ENCODE assay signal across 20 mouse cellular contexts in the genomic region with DNA sequence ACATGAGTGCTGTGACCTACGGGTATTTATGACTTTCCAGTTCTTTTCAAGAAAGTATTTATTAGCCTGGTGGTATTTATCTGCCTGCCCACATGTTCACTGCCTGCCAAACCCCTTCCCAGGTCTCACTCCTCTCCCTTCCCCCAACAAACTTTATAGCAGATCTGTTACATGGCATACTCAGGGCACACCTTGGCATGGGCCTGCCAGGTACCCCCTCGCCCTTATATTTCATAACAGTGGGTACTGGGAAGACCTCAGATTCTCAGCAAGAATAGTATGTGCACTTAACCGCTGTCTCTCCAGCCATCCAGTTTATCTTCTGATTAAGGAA. TPM values are rescaled to one million over a fixed set of nuclear protein-coding genes. Genes with fewer than 3 reads are reported as not detected.
"Had no signal": no experiment of that assay in that cellular context is flagged by ENCODE, and none has a peak within 500 bp of the region (broad histone marks: within the 10 kb centered on the region; RNA-seq: fewer than 3 reads in every experiment).

No protein-coding gene starts in this region.

- H3K4me2 ChIP-seq: lung, embryonic 14.5 days; midbrain, embryonic 12.5 days; neural tube, embryonic 13.5 days; neural tube, embryonic 15.5 days had no signal

- H3K9me3 ChIP-seq: midbrain, embryonic 10.5 days; midbrain, embryonic 12.5 days; neural tube, embryonic 13.5 days; neural tube, embryonic 15.5 days had no signal

- H3K4me3 ChIP-seq: midbrain, embryonic 10.5 days; midbrain, embryonic 12.5 days; myocyte; neural tube, embryonic 13.5 days; neural tube, embryonic 15.5 days had no signal

- H3K9ac ChIP-seq: lung, embryonic 14.5 days; midbrain, embryonic 12.5 days; neural tube, embryonic 13.5 days; neural tube, embryonic 15.5 days had no signal

- DNase-seq: lung, adult 18-20 months; lung, embryonic 14.5 days; lung, postnatal 10 days; lung, postnatal 4 days; midbrain, embryonic 14.5 days; retina, postnatal 1 day; right cerebral cortex, adult 18-20 months; right cerebral cortex, postnatal 25 days; right cerebral cortex, postnatal 4 days; spleen, adult 18-20 months; thymus, adult 18-20 months; thymus, postnatal 14 days; thymus, postnatal 36 days had no signal

- H3K4me1 ChIP-seq: midbrain, embryonic 10.5 days; midbrain, embryonic 12.5 days; neural tube, embryonic 13.5 days; neural tube, embryonic 15.5 days had no signal

- H3K36me3 ChIP-seq: midbrain, embryonic 10.5 days; midbrain, embryonic 12.5 days; neural tube, embryonic 13.5 days; neural tube, embryonic 15.5 days had no signal

- H3K27me3 ChIP-seq: midbrain, embryonic 12.5 days; neural tube, embryonic 13.5 days; neural tube, embryonic 15.5 days had no signal

- H3K27ac ChIP-seq: midbrain, embryonic 10.5 days; midbrain, embryonic 12.5 days; neural tube, embryonic 13.5 days; neural tube, embryonic 15.5 days had no signal

RNA-seq across cellular contexts. Expression of a gene that starts 43.0 kb away (rescaled TPM):
- total RNA-seq: megakaryocyte, adult 5-6 weeks; megakaryocyte-erythroid progenitor cell, adult 5-6 weeks had no signal
